Mouse (Mus musculus) T-helper 1 cell (primary cell): ENCODE results near the gene Tma7.

Experiments
- in situ Hi-C: fragments of 300-600 bp; cut with MboI, MseI; formaldehyde crosslinking; loops from one replicate; pipeline ENCODE4 v1.15.1; 2025; ENCODE audit warnings: high pct_unique_total_duplicates

Tma7 gene

GRCm38 (mm10) chr9:109082124-109082800 is at the start of gene Tma7, which contains the start of gene Ccdc51:
Gene Tma7 (minus strand): TSS chr9:109082587.
Gene Ccdc51 (plus strand): TSS chr9:109082493.
- in situ Hi-C loops, result no loop called here

DNA sequence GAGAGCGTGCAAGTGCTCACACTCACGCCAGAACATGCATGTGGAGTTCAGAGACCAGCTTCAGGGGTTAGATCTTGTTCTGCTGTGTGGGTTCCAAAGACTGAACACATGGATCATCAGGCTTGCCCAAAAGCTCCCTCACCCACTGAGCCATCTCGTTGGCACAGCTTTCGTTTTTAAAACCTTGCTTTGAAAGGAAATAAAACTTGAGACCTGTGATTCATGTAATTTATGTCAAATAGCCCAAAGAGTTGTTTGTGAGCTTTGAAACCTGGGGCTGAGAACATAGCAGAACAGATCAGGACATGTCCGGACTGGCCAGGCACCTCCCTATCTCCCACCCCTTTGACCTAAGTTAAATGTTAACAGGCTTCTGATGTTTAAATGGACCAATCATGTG is 47.7 kb upstream of the Tma7 start:
- in situ Hi-C loops, result no loop called here

DNA sequence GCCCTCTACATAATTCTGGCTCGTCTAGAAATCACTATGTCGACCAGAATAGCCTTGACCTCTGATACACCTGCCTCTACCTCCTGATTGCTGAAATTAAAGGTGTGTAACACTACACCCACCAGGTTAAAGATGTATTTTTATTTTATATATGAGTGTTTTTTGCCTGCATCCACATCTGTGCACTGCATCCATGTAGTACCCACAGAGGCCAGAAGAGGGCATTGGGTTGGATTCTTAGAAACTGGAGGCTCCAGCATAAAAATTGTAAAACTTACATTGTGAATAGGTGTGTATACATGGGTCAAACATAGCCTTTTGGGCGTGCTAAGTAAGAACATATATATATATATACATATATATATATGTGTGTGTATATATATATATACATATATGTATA is 45.8 kb upstream of the Tma7 start:
- in situ Hi-C loops, result no loop called here

GRCm38 (mm10) chr9:109127076-109127475 is 44.7 kb upstream of the Tma7 start:
- in situ Hi-C loops, result no loop called here

- in situ Hi-C loops, result no loop called here
These were observed 43.1 kb upstream of the Tma7 start for GRCm38 (mm10) chr9:109125481-109125880.

- in situ Hi-C loops, result no loop called here
These were observed 42.7 kb upstream of the Tma7 start for GRCm38 (mm10) chr9:109125043-109125442.

DNA sequence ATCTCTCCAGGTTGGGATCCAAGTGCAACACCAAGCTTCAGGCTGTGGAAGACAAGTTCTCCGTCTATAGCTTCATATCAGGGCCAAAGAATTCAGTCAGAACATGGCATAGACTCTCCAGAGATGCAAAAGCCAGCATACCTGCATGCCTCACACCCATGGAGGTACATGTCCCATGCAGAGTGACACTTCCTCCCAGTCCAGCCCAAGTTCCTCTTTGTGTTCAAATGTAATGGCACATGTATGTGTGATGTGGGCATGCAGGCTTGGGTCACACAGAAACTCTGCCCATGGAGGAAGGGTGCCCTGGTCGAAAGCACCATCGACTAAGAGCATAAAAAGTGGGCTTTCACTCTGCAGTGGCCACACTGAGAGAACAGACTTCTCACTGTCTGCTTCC is 41.8 kb upstream of the Tma7 start:
- in situ Hi-C loops, result no loop called here

- in situ Hi-C loops, result no loop called here
These were observed 40.9 kb upstream of the Tma7 start for GRCm38 (mm10) chr9:109123266-109123665.

GRCm38 (mm10) chr9:109122553-109123085 is 40.2 kb upstream of the Tma7 start:
- in situ Hi-C loops, result no loop called here

- in situ Hi-C loops, result no loop called here
These were observed 38.6 kb upstream of the Tma7 start for GRCm38 (mm10) chr9:109120956-109121355.

DNA sequence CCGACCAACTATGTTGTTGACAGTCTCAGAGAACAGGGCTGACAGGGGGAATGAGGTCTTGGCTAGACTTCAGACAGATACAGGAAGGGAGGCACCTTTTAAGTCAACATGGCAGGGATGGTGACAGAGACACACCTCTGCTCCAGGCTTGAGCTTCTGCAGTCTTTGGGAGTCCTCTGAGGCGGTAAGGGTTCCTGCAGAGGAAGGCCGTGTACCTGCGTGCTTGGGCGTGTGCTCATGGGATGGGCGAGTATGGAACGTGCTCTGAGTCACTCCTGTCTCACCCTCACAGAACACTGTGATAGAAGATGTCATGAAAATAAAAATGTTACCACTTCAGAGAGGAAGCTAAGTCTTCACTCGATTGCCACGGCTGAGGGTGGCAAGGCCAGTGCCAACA is 37.2 kb upstream of the Tma7 start:
- in situ Hi-C loops, result loop anchor here (5.0 kb wide), 1 partner anchor 107 kb away; no protein-coding TSS in a partner anchor

DNA sequence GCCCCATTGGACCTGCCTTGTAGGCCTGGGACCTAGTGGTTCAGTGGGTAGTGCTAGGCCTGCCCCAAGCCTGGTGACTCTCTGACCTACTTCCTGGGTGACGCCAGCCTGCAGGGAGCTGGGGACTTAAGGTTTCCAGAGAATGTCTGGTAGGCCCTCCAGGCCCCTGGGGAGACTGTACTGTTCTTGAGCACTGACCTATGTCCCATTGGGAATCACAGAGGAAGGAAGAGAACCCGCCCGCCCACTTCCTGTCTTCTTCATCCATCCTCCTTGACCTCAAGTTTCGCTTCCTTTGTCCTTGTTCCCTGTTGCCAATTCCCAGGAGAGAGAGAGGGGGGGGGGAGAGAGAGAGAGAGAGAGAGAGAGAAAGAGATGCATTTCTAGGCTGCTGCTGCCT is 35.7 kb upstream of the Tma7 start:
- in situ Hi-C loops, result loop anchor here (5.0 kb wide), 1 partner anchor 106 kb away; no protein-coding TSS in a partner anchor

DNA sequence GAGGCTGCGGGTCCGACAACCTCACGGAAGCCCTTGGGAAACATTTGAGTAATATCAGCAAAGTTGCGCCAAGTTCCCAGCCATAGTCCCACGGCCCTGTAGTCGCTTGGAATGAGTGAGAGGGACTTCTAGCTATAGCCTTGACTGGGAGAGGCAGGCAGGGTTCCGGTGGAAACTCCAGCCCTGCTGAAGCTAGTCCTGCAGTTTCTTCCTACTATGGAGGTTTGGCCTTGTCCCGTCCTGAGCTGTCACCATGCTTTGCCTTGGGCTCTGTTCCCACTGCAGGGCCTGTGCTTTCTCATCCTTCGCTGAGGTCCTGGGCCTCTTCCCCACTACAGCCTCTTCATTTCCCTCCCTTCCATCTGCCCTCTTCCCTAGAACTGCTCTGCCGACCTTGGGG is 33.8 kb upstream of the Tma7 start:
- in situ Hi-C loops, result loop anchor here (5.0 kb wide), 1 partner anchor 104 kb away; no protein-coding TSS in a partner anchor

DNA sequence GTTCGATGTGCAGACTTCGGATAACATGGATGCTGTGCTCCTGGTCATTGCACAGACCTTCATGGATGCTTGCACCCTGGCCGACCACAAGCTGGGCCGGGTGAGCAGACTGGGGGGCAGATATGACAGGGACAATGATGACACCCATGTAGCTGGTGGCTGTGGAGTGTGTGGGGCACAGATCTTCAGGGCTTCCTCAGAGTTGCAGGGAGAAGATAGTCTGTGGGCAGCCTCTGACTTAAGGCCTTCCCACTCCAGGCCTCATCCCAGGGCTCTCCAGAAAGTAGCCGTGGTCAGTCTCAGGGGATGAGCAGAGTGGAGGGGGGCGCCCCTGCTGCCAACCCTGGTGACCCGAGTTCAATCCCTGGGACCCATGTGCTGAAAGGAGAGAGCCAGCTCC is 32.5 kb upstream of the Tma7 start:
- in situ Hi-C loops, result loop anchor here (5.0 kb wide), 1 partner anchor 103 kb away; no protein-coding TSS in a partner anchor

DNA sequence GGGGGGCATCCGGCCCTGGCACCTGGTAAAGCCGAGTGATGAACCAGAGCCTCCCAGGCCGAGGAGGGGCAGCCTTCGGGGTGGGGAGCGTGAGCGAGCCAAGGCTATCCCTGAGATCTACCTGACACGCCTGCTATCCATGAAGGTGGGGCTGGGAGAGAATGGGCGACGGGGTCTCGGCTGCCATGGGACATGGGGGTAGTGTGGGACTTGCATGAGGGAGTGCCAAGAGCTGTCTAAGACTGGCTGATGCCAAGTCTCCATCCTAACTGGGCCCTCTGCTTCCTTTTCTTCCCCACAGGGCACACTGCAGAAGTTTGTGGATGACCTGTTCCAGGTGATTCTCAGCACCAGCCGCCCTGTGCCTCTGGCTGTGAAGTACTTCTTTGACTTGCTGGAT is 31.9 kb upstream of the Tma7 start:
- in situ Hi-C loops, result no loop called here

DNA sequence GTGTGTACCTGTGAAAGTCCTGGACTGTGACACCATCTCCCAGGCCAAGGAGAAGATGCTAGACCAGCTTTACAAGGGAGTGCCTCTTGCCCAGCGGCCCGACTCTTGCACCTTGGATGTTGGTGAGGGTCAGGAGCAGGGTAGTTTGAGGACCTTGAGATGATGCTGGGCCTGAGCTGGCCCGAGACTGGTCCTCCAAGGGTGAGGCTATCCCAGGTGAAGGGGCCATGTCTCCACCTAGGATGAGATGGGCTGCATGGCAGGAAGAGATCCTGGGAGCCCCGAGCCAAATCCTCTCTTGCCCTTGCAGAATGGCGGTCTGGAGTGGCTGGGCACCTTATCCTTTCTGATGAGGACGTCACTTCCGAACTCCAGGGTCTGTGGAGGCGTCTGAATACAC is 30.9 kb upstream of the Tma7 start:
- in situ Hi-C loops, result no loop called here

- in situ Hi-C loops, result no loop called here
These were observed 29.2 kb upstream of the Tma7 start for GRCm38 (mm10) chr9:109111591-109111990.

DNA sequence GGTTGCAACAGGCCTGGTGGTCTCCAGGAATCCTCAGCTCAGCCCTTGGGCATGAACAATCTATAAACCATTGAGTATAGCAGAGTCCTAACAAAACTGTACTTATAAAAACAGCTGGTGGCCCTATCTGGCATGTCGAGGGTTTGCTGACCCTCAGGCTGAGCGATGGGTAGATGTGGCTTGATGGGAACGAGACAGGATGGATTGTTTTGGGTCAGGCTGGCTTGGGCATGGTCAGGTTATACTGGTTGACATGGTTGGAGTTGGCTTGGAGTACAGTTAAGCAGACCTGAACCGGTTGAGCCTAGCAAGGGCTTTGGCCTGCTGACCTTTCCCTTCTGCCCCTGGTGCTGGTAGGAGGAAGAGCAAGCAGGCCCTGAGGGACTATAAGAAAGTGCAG is 28.7 kb upstream of the Tma7 start:
- in situ Hi-C loops, result no loop called here

GRCm38 (mm10) chr9:109110240-109110639 is 27.9 kb upstream of the Tma7 start:
- in situ Hi-C loops, result no loop called here

DNA sequence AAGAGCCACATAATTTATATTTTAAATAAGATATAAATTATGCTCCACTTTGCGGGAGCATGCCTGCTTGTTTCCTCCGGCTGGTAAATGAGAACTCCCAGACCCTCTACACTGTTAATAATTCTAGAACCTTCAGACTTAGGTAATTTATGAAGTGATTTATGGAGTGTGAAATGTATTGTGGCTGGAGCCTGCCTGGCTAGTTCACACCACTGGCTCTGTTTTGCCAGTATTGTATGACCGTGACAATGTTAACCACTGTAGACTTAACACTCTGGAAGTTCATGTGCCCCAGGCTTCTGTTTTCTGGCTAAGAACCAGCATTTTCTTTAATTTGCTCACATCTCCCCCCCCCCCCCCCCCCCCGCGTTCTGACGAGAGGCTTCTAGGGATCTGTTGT is 25.0 kb upstream of the Tma7 start:
- in situ Hi-C loops, result no loop called here

DNA sequence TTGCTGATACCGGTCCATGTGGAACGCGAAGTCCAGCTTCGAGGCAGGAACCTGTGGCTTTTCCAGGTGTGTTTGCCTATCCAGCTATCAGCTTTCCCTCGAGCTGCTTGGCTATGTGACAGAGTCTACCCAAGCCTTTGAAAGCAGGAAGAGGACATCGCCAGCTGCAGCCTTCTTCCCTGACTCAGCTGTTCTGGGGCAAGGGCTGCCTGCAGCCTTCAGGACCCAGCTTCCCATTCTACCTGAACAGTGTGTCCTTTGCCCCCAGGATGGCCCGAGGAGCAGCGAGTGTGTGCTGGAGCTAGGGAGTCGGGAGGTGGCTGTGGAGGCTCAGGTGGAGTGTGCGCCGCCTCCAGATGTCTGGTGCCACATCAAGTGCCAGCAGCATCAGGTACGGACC is 23.3 kb upstream of the Tma7 start:
- in situ Hi-C loops, result no loop called here

- in situ Hi-C loops, result no loop called here
These were observed 22.6 kb upstream of the Tma7 start for GRCm38 (mm10) chr9:109105011-109105410.

GRCm38 (mm10) chr9:109104083-109104482 is 21.7 kb upstream of the Tma7 start:
- in situ Hi-C loops, result no loop called here

GRCm38 (mm10) chr9:109103250-109103649 is 20.9 kb upstream of the Tma7 start:
- in situ Hi-C loops, result no loop called here
